Mouse (Mus musculus): ENCODE measurements at regions not wholly inside any gene's neighbourhood (a gene's known extent, or its start where the extent isn't known, plus 50 kb on each side); places are given as distances from the start of the nearest gene placed in this dataset.

DNA sequence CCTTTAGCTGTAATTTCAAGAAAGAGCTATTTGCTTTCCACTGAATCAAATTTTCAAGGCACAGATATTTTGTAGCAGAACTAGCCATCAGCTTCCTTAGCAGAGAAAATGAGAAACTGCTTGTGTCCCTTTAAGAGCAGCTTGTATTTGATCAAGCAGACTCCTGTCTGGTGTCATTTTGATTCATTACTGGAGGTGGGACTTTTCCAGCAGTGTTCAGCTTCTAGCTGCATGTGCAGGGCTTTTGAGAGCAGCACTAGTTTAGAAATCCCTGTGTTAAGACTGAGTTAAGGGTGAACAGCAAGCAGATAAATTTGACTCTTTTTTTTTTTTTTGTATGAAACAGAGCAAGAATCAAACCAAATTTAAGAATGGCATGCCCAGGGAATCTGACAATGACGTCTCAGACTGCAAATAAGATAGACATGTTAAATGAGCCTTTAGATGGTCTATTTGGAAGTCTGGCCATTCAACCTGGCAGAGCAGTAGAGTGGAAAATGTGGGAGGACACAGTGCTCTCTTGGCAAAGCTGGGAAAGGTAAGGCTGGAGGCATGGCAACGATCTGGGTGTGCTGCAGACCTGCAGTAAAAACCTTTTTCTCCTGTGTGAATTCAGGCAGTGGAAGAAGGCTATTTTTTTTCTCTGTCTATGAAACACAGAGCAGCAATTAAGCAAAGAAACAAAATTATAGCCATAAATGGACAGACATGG lies 419.9 kb upstream of the Dmd start:
- H3K36me3 ChIP-seq (ENCODE audit: control insufficient read depth, insufficient read depth, low read length), result no peaks in the 10 kb centered on the region
- H3K9ac ChIP-seq (ENCODE audit: low read depth, low read length), result no peak overlapping the region
- no peaks in the 10 kb centered on the region for H3K27me3 ChIP-seq (ENCODE audit: control insufficient read depth, insufficient read depth, low read length)
- no peak for DNase-seq (ENCODE audit: extremely low read depth, low read depth, low spot score)
- no peaks in the 10 kb centered on the region for H3K4me1 ChIP-seq (ENCODE audit: control insufficient read depth, insufficient read depth, low read length)
- no peak overlapping the region for H3K4me3 ChIP-seq (ENCODE audit: insufficient read depth, low read depth, low read length)
- TF ChIP-seq POLR2A (IDR thresholded peaks at IDR 0.05; ENCODE audit: extremely low read depth, insufficient read depth, low read length), result no peak
- no peak for TF ChIP-seq CTCF (IDR thresholded peaks at IDR 0.05; ENCODE audit: low read depth, low read length)
- no peaks in the 10 kb centered on the region for H3K79me2 ChIP-seq (ENCODE audit: control insufficient read depth, insufficient read depth, low read length)
- no peak overlapping the region for H3K27ac ChIP-seq (replicated peaks; ENCODE audit: insufficient read depth, low read depth, low read length)
- 52% methylated on average over 2 of the region's 2 CpGs for WGBS

DNA sequence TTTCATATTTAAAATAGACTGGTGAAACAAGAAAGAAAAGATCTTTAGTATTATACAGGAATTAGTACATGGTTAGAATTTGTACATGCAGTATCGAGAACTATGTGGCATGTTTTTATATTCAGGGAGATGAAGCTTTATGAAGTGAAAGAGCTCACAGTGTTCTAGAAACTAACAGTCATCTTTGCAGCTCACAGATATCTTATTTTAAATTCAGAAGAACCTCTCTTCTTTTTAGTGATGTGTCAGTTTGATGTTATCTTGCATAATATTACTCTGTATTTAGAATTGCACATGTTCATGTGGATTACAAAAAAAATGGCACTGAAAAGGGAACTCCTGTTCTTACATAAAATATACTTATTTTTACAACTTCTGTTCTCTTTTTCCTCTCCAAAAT lies 377.1 kb upstream of the Dmd start:
- DNase-seq (ENCODE audit: extremely low read depth, low read depth, low spot score), result no peak
- H3K79me2 ChIP-seq (ENCODE audit: control insufficient read depth, insufficient read depth, low read length), result no peaks in the 10 kb centered on the region
- H3K9ac ChIP-seq (ENCODE audit: low read depth, low read length), result no peak overlapping the region
- no peaks in the 10 kb centered on the region for H3K4me1 ChIP-seq (ENCODE audit: control insufficient read depth, insufficient read depth, low read length)
- no peaks in the 10 kb centered on the region for H3K27me3 ChIP-seq (ENCODE audit: control insufficient read depth, insufficient read depth, low read length)
- no peak overlapping the region for H3K27ac ChIP-seq (replicated peaks; ENCODE audit: insufficient read depth, low read depth, low read length)
- no peak for TF ChIP-seq POLR2A (IDR thresholded peaks at IDR 0.05; ENCODE audit: extremely low read depth, insufficient read depth, low read length)
- no peak for TF ChIP-seq CTCF (IDR thresholded peaks at IDR 0.05; ENCODE audit: low read depth, low read length)
- 70% methylated on average over 1 of the region's 1 CpGs for WGBS
- no peaks in the 10 kb centered on the region for H3K36me3 ChIP-seq (ENCODE audit: control insufficient read depth, insufficient read depth, low read length)
- no peak overlapping the region for H3K4me3 ChIP-seq (ENCODE audit: insufficient read depth, low read depth, low read length)

DNA sequence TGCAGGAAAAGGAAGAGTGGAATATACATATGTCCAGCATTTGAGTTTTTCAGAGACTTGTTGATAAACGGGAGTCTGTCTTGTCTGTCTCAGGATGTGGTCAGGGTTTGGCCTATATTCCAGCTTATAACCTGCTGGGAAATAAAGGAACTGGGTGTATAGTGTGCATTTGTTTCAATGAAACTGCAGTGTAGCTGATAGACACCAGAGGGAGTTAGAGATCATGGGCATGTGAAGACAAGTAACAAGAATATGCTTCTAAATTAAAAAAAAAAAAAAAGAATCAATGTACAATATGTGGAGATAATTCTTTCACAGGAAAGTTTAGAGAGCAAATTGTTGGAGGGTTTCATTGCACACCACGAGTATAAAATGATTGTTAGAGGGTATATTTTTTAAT lies 335.3 kb upstream of the Dmd start:
- WGBS, result 35% methylated on average over 2 of the region's 2 CpGs
- Histone ChIP-seq H3K4me1 (ENCODE audit: control insufficient read depth, insufficient read depth, low read length) (no peaks in the 10 kb centered on the region), H3K9ac (ENCODE audit: low read depth, low read length) (no peak overlapping the region), H3K79me2 (ENCODE audit: control insufficient read depth, insufficient read depth, low read length) (no peaks in the 10 kb centered on the region), H3K27ac (replicated peaks; ENCODE audit: insufficient read depth, low read depth, low read length) (no peak overlapping the region), H3K36me3 (ENCODE audit: control insufficient read depth, insufficient read depth, low read length) (no peaks in the 10 kb centered on the region), H3K27me3 (ENCODE audit: control insufficient read depth, insufficient read depth, low read length) (no peaks in the 10 kb centered on the region), H3K4me3 (ENCODE audit: insufficient read depth, low read depth, low read length) (no peak overlapping the region)
- TF ChIP-seq CTCF (IDR thresholded peaks at IDR 0.05; ENCODE audit: low read depth, low read length) (no peak), POLR2A (IDR thresholded peaks at IDR 0.05; ENCODE audit: extremely low read depth, insufficient read depth, low read length) (no peak)
- peak; percentile 0 for DNase-seq (ENCODE audit: extremely low read depth, low read depth, low spot score)

- H3K4me3 ChIP-seq (ENCODE audit: insufficient read depth, low read depth, low read length), result no peak overlapping the region
- no peaks in the 10 kb centered on the region for H3K27me3 ChIP-seq (ENCODE audit: control insufficient read depth, insufficient read depth, low read length)
- H3K79me2 ChIP-seq (ENCODE audit: control insufficient read depth, insufficient read depth, low read length), result no peaks in the 10 kb centered on the region
- H3K9ac ChIP-seq (ENCODE audit: low read depth, low read length), result no peak overlapping the region
- H3K4me1 ChIP-seq (ENCODE audit: control insufficient read depth, insufficient read depth, low read length), result no peaks in the 10 kb centered on the region
- no peak overlapping the region for H3K27ac ChIP-seq (replicated peaks; ENCODE audit: insufficient read depth, low read depth, low read length)
- H3K36me3 ChIP-seq (ENCODE audit: control insufficient read depth, insufficient read depth, low read length), result no peaks in the 10 kb centered on the region
- WGBS, result 65% methylated on average over 3 of the region's 3 CpGs
- no peak for TF ChIP-seq POLR2A (IDR thresholded peaks at IDR 0.05; ENCODE audit: extremely low read depth, insufficient read depth, low read length)
- no peak for TF ChIP-seq CTCF (IDR thresholded peaks at IDR 0.05; ENCODE audit: low read depth, low read length)
- no peak for DNase-seq (ENCODE audit: extremely low read depth, low read depth, low spot score)
Measured at GRCm38 (mm10) chrX:82650359-82650758, 298.3 kb upstream of the Dmd start.
